Mouse (Mus musculus): ENCODE results near the gene Pepd.

Gene Pepd

DNA sequence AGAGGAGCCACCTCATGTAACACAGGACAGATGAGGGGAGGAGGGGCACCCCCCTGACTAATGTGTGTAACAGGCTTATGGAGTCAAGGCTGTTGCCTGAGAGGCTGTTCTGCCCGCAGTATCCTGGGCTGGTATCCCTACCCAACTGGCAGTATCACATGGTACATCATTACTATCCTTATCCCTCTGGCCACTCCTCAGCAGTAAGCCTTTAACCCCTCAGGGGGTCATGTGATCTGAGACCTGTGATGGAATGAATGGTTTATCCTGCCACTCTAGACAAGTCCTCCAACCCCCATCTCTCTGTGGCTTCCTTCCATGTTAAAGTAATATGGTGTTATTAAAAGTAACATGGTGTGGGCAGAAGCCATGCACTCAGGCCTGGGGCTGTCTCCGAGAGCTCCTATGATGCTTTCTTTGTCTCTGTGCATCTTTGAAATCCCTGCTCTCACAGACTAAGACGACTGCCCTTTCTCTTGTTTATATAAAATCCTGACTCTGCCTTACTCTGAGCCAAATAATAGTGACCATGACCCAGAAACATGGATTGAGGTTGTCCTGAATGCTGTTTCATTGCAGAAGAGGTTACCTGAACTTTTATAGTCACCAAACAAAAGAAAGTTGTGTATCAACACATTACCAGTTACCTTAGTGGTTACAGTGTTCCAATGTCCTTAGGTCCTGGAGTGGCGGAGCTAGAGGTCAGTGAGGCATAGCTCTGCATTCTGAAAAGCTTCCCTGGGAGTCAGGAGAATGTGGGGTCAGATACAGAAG, 71.7 kb downstream of the Pepd start:
- in situ Hi-C loops (cut with MboI, MseI), result no loop called here

DNA sequence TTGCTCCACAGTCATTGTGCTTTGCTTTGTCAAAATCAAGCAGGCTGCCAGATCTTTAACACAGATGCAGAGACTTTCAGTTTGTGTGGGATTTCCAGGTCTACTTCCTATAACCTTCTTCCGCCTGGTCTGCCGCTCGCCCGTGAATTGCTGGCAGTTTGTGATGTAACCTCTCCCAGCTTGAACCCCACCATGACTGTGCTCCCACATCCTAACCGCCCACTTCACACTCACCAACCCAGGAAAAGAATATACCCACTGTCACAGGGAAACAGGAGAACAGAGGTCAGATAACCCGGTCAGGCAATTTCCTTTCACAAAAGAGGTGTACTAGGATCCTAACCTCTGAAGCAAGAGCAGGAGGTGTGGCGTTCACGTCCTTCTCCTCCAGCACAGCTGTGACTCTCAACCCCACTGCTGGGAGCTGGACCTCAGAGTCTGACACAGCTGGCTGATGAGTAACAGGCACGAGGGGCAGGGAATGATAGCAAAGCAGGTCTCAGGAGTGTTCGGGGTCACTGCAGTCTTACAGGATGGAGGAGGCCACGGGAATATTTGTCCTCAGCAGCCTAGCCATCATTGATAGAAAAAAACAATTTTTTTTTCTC, 72.5 kb downstream of the Pepd start:
- in situ Hi-C loops (cut with MboI, MseI), result no loop called here

DNA sequence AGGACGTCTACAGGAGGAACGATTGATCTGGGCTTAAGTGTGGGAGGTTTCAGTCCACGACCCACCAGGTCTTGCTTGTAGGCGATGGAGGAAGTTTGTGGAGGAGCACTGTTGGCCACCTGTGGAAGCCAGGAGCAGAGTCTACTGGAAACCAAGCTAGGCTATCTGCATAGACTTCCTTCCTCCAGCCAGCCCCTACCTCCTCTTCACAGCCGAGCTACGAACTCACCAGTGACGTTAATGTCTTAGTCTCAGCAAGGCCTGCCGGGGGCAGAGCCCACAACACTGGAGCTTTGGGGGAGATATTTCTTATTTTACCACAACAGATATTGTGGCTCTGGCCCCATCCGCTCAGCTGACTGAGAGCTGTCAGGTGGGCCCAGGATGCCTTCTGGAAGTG, 73.0 kb downstream of the Pepd start:
- in situ Hi-C loops (cut with MboI, MseI), result no loop called here

DNA sequence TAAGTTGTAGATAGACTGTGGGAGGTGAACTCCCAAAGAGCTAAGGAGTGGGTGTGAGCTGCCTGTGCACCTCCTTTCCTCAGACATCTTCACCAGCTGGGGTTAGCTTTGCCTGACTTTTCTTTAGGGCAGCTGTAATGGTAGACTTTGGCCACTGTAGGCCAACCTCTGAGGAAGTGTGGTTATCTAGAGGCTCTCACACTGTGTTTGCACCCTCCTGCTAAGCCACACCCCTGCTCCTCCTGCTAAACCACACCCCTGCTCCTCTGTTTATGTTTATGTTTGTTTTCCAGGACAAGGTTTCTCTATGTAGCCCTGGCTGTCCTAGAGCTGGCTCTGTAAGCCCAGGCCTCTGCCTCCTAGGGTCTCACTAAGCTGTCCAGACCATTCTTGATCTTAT, 73.5 kb downstream of the Pepd start:
- in situ Hi-C loops (cut with MboI, MseI), result no loop called here

DNA sequence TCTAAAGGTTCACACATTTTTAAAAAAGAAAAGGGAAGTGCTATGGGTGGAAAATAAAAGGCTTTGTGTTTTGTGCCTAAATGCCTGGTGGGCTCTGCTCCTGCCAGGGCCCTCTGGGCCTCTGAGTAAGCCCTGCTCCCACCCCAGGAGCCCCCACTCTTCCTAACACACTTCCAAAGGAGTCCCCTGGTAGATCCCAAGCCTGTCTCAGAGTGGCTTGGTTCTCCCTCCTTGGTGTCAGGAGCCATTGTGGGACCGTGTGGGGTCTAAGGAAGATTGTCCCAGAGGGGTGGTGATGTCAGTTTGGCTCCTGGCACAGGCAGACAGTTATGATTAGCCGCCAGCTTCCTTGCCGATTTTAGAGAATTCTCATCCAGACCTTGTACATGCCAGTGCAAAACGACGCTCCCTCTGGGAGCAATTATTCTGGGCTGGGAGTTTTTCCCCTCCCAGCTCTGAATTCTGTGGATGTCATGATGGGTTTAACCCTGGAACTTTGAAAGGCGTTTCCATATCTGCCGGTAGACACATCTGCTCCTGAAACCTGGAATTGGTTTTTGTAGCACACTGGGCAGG, 74.5 kb downstream of the Pepd start:
- in situ Hi-C loops (cut with MboI, MseI), result no loop called here

DNA sequence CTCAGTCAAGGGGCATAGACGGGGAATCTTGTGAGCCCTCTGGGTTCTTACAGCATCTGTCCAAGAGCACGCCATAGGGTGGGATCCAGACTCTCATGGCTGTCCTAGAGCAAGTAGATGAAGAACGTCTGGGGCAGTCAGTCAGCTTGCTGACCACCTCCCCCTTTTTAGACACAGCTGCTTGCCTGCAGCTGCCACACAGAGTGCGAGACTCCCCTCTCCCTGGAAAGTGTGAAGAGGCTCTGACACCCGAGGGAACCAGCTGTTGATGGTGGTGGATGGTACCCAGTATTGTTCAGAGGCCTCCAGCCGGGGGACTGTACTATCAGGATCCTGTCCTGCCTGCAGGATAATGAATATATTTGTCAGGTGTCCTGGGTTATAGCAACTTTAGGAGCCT, 75.1 kb downstream of the Pepd start:
- in situ Hi-C loops (cut with MboI, MseI), result no loop called here

DNA sequence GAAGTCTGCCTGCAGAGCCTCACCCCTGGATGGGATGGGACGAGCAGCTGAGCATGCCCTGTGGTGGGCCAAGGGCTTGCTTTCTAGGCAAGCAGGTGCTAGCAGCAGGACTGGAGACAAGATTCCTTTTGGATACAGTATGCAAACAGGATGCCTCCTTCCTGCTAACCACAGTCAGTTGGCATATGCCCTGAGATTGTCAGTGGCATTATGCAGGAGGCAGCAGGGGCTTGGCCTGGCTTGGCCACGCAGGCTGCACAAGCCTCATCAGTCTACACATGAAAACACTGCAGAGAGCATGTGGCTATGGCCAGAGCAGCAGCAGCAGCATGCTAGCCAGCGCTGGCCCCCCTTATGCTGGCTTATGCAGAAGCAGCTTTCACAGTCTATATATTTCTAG, 76.3 kb downstream of the Pepd start:
- in situ Hi-C loops (cut with MboI, MseI), result no loop called here

DNA sequence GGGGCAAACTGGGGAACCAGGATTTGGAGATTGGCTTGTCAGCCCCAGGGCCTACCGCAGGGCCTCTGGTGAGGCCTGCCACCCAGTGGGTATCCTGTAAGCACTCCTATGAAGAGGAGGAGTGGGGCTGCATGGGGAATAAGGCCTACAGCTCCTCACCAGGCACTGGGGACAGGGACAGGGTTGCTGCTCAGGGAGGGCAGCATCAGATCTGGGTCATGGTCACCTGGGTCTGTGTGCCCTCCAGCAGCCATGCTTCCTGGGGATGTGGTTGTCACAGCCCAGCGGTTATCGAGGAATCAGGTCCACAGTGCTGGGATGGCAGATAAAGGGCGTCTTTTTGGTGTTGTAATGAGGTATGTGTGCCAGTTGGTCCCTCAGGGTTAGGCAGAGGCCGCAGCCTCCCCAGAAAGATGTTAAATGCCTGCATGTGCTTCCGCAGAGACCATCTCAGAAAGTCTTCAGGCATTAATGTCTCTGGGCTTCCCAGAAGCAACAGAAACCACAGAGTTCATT, 79.6 kb downstream of the Pepd start:
- in situ Hi-C loops (cut with MboI, MseI), result no loop called here

DNA sequence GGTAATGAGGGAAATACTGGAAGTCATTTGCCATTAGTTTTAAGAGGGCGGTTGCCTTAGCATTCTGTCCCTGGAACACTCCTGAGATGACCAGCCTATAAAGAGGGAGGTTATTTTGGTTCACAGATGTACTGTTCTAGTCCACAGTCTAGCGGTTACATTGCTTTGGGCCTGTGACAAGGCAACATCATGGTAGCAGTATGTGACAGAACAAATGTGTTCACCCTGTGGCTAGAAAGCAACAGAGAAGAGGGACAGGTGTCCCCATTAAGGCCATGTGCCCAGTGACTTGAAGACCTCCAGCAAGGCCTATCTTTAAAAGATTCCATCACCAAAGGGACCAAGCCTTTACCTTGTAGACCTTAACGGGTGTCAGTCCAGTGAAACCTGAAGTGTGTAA, 80.6 kb downstream of the Pepd start:
- in situ Hi-C loops (cut with MboI, MseI), result no loop called here

DNA sequence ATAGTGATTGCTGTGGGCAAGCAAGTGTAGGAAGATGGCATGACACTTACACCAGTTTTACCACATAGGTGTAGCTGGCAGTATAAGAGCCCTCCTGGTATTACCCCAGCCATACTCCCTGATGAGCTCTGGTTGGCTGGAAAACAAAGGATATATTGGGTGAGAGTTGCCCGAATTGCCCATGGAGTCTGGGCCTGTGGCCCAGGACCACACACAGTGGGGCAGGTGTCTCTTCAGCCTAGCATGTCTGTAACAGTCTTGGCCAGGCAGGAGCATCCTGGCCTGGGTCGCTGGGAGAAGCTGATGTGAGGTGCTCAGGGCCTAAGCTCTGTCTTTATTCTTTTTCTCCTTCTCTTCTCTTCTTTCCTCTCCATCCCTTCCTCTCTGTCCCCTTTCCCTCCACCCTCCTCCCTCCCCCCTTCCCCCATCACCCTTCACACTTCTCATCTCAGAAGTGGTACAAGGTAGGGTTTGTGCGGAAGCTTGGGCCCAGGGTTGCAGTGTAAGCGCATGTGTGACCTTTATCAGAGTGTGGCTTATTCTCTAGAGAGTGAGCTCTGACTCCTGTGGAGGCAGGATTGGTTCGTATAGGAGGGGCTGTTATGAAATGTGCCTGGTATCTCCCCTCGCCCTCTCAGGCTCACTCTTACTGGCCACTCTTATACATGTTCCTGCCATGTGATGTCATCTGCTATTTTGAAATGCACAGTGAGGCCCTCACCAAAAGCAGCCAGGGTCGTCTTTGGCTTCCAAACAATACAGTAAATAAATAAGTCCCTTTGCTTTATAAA, 83.9 kb downstream of the Pepd start:
- in situ Hi-C loops (cut with MboI, MseI), result no loop called here

DNA sequence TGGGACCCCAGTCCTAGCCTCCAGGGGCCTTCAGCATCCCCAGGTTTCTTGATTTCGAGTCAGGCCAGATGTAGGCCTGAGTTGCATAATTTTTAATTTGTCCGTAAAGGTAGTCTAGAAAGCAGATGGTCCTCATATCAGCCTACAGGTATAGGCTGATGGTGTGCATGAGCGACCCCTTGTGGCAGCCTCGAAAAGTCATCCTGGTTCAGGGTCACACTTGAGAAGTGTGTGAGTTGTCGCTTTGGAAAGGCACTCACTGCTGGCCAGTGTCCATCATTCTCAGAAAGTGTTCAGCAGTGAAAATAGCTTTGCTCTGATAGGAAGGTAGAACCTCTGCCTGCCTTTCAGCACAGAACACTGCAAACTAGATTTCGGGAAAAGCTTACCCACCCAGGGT, 88.7 kb downstream of the Pepd start:
- in situ Hi-C loops (cut with MboI, MseI), result no loop called here

DNA sequence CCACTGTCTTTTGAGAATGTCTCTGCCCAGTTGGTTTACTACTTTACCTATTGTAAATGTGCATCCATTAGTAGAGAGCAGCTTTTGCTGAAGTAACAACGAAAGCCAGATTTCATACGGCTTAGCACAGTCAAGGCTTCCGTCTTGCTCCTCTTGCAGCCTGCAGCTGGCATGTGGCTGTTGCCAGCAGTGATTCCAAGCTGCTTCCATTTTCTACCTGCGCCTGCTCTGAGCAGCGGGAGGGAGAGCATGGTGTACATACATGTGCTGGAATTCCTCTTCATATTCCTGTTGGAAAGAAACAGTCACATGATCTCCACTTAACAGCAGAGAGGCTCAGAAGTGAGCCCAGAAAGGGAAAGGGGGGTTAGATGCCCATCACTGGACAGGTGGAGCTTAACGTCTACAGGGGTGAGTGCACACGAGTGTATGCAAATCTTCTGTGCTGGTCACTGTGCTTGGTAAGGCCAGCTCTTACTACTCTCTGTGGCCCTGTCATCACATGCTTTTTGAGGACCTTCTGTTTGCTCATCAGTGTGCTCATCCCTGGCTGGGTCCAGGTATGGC, 91.1 kb downstream of the Pepd start:
- in situ Hi-C loops (cut with MboI, MseI), result no loop called here

DNA sequence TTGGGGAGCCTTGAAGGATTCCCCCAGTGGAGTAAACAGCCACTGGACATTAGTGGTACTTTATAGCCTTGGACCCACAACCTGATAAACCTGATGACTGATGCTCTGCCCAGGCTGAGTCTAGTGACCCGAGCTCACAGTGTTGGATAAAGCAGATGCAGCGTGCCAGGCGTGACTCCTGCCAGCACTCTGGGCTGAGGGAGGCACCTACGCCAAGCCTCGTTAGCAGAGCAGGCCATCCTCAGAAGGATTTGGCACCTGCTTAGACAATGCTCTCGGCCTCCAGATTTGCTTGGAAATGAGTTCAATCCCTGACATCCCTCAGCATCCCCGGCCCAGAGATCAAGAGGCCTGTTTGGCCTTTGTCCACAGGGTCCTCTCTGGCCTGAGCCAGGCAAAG, 94.5 kb downstream of the Pepd start:
- in situ Hi-C loops (cut with MboI, MseI), result no loop called here

DNA sequence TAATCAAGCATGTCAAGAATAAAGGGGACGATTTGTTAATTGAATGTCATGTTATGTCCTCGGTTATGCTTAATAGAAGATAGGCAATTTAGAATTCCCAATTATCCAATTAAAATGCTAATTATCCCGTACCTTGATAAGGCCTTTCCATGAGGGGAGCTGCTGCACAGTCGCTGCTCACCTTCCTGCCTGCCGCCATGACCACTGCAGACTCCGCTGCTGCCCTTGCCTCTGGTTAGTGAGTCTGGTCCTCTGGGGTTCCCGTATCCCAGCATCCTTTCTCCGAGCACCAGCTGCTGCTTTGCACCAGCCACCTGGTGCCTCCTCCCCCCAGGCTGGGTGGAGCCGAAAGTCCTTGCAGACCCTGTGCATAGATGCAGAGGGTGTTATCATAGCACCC, 101.0 kb downstream of the Pepd start:
- in situ Hi-C loops (cut with MboI, MseI), result no loop called here

DNA sequence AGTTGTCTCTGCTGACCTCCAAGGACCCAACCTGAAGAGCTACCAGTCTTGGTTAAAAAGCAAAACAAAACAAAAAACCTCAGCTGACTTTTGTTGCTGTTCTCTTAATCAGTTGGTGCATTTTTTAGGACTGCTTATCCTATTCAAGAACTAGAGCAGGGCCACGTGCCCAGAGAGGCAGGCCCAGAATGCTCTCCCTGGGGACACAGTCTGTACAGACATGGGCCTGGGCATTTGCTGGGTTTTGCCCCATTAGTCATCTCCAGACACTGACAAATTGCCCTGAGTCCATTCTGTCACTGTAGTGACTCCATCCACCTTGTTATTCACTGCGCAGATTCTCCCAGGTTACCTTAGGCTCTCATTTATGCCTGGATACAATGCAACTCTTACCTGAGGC, 103.1 kb downstream of the Pepd start:
- in situ Hi-C loops (cut with MboI, MseI), result no loop called here

DNA sequence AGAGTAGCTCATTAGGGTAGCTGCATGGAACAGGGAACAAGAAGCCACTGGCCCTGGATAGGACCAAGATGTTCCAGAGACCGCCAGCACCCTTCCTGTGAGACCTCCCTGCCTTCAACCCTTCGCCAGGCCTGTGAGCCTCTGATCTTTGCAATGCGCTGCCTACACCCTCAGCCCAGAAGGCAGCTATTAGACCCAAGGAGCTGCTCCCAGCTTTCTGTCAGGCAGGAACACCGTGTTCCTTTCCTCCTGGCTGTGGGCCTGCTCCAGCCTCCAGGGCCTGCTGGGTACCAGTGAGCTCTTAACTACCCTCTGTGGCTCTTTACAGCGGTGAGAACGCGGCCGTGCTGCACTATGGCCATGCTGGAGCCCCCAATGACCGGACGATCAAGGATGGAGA, 109.2 kb downstream of the Pepd start:
- in situ Hi-C loops (cut with MboI, MseI), result no loop called here

DNA sequence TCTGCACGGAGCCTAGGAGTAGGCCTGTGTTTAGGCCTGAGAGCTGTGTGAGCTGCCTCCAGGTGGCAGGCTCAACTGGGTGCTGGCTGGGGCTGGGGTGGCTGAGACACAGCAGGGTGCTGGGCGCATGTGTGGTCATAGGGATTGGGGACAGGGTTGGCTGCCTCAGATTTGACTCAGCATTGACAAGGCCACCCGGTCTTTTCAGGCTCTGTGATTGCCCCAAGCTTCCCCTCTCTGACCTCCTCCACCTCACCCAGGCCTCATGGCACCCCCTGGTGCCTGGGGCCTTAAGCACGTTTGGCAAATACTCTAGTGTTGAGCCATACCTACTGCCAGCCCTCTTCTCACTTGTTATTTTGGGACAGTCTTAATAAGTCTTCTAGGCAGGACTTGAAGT, 111.1 kb downstream of the Pepd start:
- in situ Hi-C loops (cut with MboI, MseI), result no loop called here

DNA sequence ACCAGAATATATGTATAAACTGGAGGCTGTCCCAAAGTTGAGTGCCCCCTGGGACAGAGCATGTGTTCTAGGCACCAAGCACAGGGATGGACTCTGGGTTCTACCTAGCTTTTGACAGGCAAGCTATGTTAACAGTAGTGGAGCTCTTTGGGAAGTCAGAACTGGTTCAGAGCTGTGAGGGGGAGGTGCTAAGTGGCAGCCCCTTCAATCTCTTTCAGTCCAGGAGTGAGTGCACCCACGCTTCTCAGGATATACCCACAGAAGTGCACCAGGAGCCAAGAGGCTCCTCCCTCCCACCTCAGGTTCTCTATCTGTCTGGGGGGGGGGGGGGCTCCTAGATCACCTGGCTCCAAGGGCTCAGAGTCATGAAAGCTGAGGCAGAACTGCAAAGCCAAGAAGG, 112.2 kb downstream of the Pepd start:
- in situ Hi-C loops (cut with MboI, MseI), result no loop called here

DNA sequence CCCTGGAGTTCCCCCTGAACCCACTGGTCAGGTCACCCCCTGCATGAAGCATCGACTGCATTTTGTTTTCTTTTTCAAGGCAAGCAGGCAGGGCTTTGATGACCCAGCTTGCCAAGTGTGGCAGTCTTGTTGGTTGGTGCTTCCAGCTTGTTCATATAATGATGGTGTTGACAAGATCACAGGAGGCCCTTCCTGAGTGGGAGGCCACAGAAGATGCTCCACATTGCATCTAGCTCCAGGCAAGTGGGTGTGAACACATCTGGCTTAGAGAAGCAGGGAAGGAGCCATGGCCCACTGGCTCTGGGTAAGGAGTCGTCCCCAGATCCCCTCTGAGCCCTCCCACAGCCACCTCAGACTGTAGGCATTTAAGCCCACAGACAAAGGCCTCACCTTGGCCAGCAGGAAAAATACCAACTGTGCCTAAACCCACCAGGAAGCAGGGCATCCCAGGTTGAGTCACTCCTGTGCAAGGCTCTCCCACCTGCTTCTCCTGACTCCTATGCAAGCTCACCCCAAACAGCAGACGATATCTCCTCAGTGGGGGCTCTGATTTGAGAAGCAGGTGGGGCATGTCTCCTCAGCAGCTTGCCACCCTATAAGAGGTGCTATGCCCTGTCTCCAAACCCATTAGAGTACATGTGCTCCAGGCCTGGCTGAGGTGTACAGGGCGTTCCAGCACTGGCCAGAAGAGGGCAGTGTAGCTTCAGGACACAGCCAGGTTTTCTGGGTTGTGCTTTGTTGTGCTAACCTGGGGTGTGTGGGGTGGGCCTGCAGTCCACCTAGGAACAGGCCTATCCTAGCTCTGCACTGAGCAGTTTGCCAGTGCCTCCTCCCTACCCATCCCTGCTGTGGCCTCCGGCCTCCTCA, 113.5 kb downstream of the Pepd start:
- in situ Hi-C loops (cut with MboI, MseI), result no loop called here

DNA sequence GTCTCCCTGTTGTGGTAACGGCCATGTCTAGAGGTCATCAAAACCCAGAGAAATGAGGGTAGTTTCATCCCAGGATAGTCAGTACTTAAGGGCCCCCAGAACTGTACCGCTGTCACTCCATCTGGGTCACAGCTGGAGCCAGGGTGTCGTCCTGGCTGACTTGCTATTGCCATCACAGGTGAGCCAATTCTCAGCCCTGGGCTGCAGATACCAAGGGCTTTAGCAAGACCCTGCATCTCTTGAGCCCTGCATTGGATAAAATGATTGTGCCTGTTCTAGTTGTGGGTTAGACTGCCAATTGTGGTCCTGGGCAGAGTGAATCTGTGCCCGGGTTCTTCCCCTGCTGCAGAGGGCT, 114.1 kb downstream of the Pepd start:
- in situ Hi-C loops (cut with MboI, MseI), result no loop called here

DNA sequence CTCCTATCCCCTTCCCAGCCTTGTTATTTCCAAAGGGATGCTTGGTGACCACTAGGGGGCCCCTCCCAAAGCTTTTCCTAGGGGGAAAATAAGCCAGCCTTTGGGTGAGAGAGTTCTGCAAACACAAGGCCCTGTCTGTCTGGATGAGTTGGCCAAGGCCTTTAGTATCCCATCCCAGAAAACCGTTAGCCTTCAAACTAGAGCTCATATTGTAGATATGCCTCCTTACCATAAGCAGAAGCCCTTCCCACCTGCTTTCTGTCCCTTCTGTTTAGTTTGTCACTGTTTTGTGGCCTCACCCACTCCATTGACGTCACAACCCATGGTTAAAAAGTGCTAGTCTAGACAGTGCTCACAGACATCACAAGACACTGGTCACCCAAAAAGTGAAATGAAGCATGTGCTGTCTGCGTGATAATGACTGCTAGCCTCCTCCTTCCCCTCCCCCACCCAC, 114.7 kb downstream of the Pepd start:
- in situ Hi-C loops (cut with MboI, MseI), result no loop called here

All from regulatory T cell (primary cell).